Mouse (Mus musculus) limb, embryonic 14.5 days (tissue): ENCODE measurements around the gene Nol3. TPM values are rescaled to one million over a fixed set of nuclear protein-coding genes. Genes with fewer than 3 reads are reported as not detected.

Experiments
- ATAC-seq: fragments of 200-750 bp; cut with Nextera tagmentation; 2 replicates; pipeline ENCODE4 v1.8.0; 2017; ENCODE audit warnings: low read depth, moderate number of reproducible peaks, moderate TSS enrichment; ENCODE audit not compliant: low FRiP score
- DNase-seq: peaks from one replicate; pipeline ENCODE4 v3.0.0-alpha.2; 2015; ENCODE audit warnings: low spot score
- H3K27ac ChIP-seq: fragments of 300-500 bp; sonication (generic); replicated peaks from 2 replicates; pipeline ENCODE4 v1.5.1; 2014; ENCODE audit warnings: low read depth, mild to moderate bottlenecking, low read length, moderate library complexity, mixed read lengths
- H3K27me3 ChIP-seq: fragments of 300-500 bp; sonication (generic); 2 replicates; pipeline ENCODE4 v1.6.1; 2014; ENCODE audit warnings: low read length, mixed read lengths; ENCODE audit not compliant: control insufficient read depth, insufficient read depth
- H3K36me3 ChIP-seq: fragments of 300-500 bp; sonication (generic); 2 replicates; pipeline ENCODE4 v1.6.1; 2014; ENCODE audit warnings: mild to moderate bottlenecking, low read length, moderate library complexity, mixed read lengths; ENCODE audit not compliant: control insufficient read depth, insufficient read depth
- H3K4me1 ChIP-seq: fragments of 300-500 bp; sonication (generic); 2 replicates; pipeline ENCODE4 v1.6.1; 2014; ENCODE audit warnings: antibody characterized with exemption, low read length, mixed read lengths; ENCODE audit not compliant: control insufficient read depth, insufficient read depth
- H3K4me2 ChIP-seq: fragments of 300-500 bp; sonication (generic); replicated peaks from 2 replicates; pipeline ENCODE4 v1.6.1; 2014; ENCODE audit warnings: low read depth, mild to moderate bottlenecking, low read length, moderate library complexity; ENCODE audit not compliant: severe bottlenecking
- H3K4me3 ChIP-seq: fragments of 300-500 bp; sonication (generic); replicated peaks from 2 replicates; pipeline ENCODE4 v1.5.1; 2014; ENCODE audit warnings: low read length
- H3K9ac ChIP-seq: fragments of 300-500 bp; sonication (generic); 2 replicates; pipeline ENCODE4 v1.6.1; 2014; ENCODE audit warnings: mild to moderate bottlenecking, low read depth, low read length, moderate library complexity; ENCODE audit not compliant: severe bottlenecking
- H3K9me3 ChIP-seq: fragments of 300-500 bp; sonication (generic); 2 replicates; pipeline ENCODE4 v1.6.1; 2016; ENCODE audit warnings: low read length; ENCODE audit not compliant: control insufficient read depth
- POLR2A ChIP-seq: fragments of 200-500 bp; IDR thresholded peaks from 2 replicates; pipeline ENCODE4 v1.8.0; 2012; ENCODE audit warnings: inconsistent platforms, mild to moderate bottlenecking, moderate library complexity, borderline replicate concordance; ENCODE audit not compliant: insufficient read depth, insufficient read length; ENCODE audit errors: extremely low read depth
- WGBS: fragments of 180-500 bp; shearing (Covaris S2); extraction: QIAGEN DNeasy Blood & Tissue Kit; methylation state at CpG from one replicate; pipeline ENCODE4 v1.1.7; 2014; 5-methylcytosine and 5-hydroxymethylcytosine counted together
- polyA plus RNA-seq, 2 experiments: library from polyadenylated mRNA; depleted of rRNA in 1 of 2; stranded (reverse) in 1 of 2; unstranded in 1 of 2; fragments of >200 nt; fragmentation: Nextera tagmentation in 1 of 2; extraction: Ambion mirVana in 1 of 2; gene quantifications; 2 replicates each; pipeline versions ENCODE4 v1.2.1 to v1.2.3; 2012 to 2014

The Nol3 gene
- polyA plus RNA-seq, 2 experiments = 2.3 to 3.3 TPM

- DNase-seq = peak; percentile 17
- H3K4me2 ChIP-seq = peak overlapping the region; percentile 66; the same call in 1 of the 2 replicates
- WGBS = 65% methylated on average over 9 of the region's 9 CpGs
- H3K9me3 ChIP-seq = no peaks in the 10 kb centered on the region
- H3K36me3 ChIP-seq = peaks cover 77% of the 10 kb centered on the region
- peak overlapping the region; percentile 38; the same call in 1 of the 2 replicates for H3K27ac ChIP-seq
- H3K4me1 ChIP-seq = peaks cover 18% of the 10 kb centered on the region
- H3K9ac ChIP-seq = no peak overlapping the region
- ATAC-seq = peak; percentile 11; the same call in 1 of the 2 replicates
- no peak for TF ChIP-seq POLR2A
- no peak overlapping the region for H3K4me3 ChIP-seq
- H3K27me3 ChIP-seq = no peaks in the 10 kb centered on the region
Measured at GRCm38 (mm10) chr8:105304325-105305210, 28.6 kb downstream of the Nol3 start.

DNA sequence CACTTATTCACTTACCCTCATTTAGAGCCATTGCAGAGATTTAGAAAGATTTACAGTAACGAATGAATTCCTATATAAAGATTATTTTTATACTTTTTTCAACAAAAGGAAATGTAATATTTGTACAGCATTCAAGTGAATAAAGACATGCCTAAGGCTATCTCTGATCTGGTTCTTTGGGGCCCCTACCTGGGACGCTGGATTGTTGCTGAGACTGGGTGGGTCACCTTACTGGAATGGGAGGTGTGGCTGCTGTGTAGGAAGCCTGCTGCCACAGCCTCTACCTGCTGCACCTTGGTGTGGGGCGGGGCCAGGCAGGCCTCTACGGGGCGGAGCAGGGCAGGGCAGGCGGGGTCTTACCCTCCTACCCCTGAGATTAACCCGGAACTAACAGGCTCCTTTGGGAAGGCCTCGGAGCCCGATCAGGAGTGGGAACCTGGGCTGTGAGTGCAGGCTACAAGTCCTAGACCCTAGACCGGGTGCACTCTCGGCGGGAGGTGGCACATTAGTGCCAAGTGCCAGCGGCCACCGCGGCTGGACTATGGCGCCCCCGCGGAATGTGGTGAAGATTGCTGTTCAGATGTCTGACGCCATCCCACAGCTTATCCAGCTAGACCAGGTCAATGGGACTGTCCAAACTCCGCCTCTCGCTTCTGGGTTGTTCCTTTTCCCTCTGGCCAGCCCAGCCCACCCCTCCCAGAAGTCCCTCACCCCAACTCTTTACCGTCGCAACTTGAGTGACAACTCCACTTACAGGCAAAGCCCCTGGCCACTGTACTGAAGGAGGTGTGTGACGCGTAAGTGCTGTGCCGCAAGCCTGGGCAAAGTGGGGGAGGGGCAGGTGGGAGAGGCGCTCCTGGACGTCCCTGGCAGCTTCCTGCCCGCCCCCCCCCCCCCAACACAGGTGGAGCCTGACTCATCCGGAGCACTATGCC, 29.5 kb downstream of the Nol3 start, which contains the start of gene Elmo3:
Gene Elmo3 (plus strand): TSS at position 391 of the 935 bp plus-strand sequence.
- no peaks in the 10 kb centered on the region for H3K27me3 ChIP-seq
- peaks cover 69% of the 10 kb centered on the region for H3K36me3 ChIP-seq
- peak within 1 kb of the TSS; percentile 38; the same call in 1 of the 2 replicates for H3K27ac ChIP-seq
- WGBS = 9% methylated on average over 20 of the region's 30 CpGs
- 0 out of 2 replicates have a peak, but pooled peaks have one; percentile 32 for TF ChIP-seq POLR2A
- no peaks in the 10 kb centered on the region for H3K9me3 ChIP-seq
- DNase-seq = peak; percentile 28
- peak within 1 kb of the TSS; percentile 33 for H3K4me3 ChIP-seq
- H3K4me2 ChIP-seq = peak within 1 kb of the TSS; percentile 66
- peak; percentile 47 for ATAC-seq
- peaks cover 18% of the 10 kb centered on the region for H3K4me1 ChIP-seq
- H3K9ac ChIP-seq = peak within 1 kb of the TSS; percentile 54

DNA sequence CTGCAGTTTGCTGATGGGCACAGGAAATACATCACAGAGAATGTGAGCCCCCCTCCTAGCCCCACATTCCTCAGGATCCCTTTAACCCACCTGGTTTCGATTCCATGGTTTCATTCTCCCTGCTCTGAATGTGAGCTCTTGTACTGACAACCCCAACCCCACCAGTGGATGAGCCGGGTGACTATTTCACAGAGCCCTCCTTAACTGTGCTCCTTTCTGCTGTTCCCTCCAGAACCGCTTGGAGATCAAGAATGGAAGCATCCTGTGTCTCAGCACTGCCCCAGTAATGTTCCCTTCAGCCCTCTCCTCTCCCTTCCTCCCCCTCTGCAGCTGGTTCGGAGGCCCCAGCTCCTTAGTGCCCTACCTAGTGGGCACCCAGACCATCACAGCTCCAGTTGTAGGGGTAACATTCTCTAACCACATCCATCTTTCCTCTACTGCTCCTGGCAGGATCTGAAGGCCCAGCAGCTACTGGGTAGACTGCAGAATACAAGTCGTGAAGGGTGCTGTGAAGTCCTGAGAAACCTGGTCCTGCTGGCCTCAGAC, 30.3 kb downstream of the Nol3 start:
- no peaks in the 10 kb centered on the region for H3K9me3 ChIP-seq
- 35% methylated on average over 5 of the region's 5 CpGs for WGBS
- DNase-seq (no peak), ATAC-seq (peak; percentile 15)
- peak overlapping the region; percentile 33 for H3K4me3 ChIP-seq
- TF ChIP-seq POLR2A = no peak
- H3K4me1 ChIP-seq = peaks cover 18% of the 10 kb centered on the region
- H3K27me3 ChIP-seq = no peaks in the 10 kb centered on the region
- peak overlapping the region; percentile 66 for H3K4me2 ChIP-seq
- H3K36me3 ChIP-seq = peaks cover 64% of the 10 kb centered on the region
- H3K27ac ChIP-seq = peak overlapping the region; percentile 26; the same call in 1 of the 2 replicates
- peak overlapping the region; percentile 54 for H3K9ac ChIP-seq

- Histone ChIP-seq H3K9ac (no peak overlapping the region), H3K27ac (no peak overlapping the region), H3K4me3 (no peak overlapping the region), H3K9me3 (no peaks in the 10 kb centered on the region), H3K36me3 (peaks cover 62% of the 10 kb centered on the region), H3K4me2 (no peak overlapping the region), H3K27me3 (no peaks in the 10 kb centered on the region), H3K4me1 (peaks cover 18% of the 10 kb centered on the region)
- TF ChIP-seq POLR2A = no peak
- DNase-seq (no peak), ATAC-seq (no peak)
- WGBS = 93% methylated on average over 13 of the region's 13 CpGs
Measured at GRCm38 (mm10) chr8:105307670-105308069, 31.7 kb downstream of the Nol3 start.

DNA sequence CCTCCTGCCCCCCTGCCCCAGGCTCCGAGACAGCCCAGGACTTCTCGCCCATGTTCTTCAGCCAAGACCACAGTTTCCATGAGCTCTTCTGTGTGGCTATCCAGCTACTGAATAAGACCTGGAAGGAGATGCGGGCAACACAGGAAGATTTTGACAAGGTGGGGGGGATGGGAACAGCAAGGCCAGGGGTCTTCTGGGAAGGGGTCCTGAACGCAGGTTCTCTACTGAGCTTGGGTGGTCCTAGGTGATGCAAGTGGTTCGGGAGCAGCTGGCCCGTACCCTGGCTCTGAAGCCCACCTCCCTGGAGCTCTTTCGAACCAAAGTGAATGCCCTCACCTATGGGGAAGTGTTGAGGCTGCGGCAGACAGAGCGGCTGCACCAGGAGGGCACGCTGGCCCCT, 32.5 kb downstream of the Nol3 start:
- Histone ChIP-seq H3K9ac (no peak overlapping the region), H3K27me3 (no peaks in the 10 kb centered on the region), H3K27ac (no peak overlapping the region), H3K36me3 (peaks cover 59% of the 10 kb centered on the region), H3K4me1 (peaks cover 18% of the 10 kb centered on the region), H3K4me2 (no peak overlapping the region), H3K9me3 (no peaks in the 10 kb centered on the region), H3K4me3 (no peak overlapping the region)
- no peak for TF ChIP-seq POLR2A
- DNase-seq = no peak
- WGBS = 90% methylated on average over 10 of the region's 10 CpGs
- no peak for ATAC-seq
